Mouse (Mus musculus) layer of hippocampus, adult 8-10 months (tissue): ENCODE data around the gene Ptprg. TPM values are rescaled to one million over a fixed set of nuclear protein-coding genes. Genes with fewer than 3 reads are reported as not detected.
A peak's percentile ranks its signal among the peaks of the same experiment; 100 is the strongest.

Experiments
- DNase-seq, 2 experiments: peaks; one replicate each; pipeline ENCODE4 v3.0.0; 2022; ENCODE audit warnings: low spot score in 2 of 2
- total RNA-seq, 4 experiments: library from RNA; stranded (reverse); gene quantifications; 2 replicates each; pipeline ENCODE4 v1.2.4; 2022

Gene Ptprg
- total RNA-seq, 4 experiments from 2014 or later: 88.2 to 105 (median 94.3) TPM

GRCm38 (mm10) chr14:12132046-12132615, 578.8 kb downstream of the Ptprg start:
- DNase-seq: no peak

GRCm38 (mm10) chr14:12133163-12133562, 579.8 kb downstream of the Ptprg start:
- DNase-seq: no peak

GRCm38 (mm10) chr14:12134504-12134903, 581.2 kb downstream of the Ptprg start:
- DNase-seq: no peak

GRCm38 (mm10) chr14:12136536-12136935, 583.2 kb downstream of the Ptprg start:
- DNase-seq: no peak

- DNase-seq: peak; percentile 45 to 52
These were observed 586.5 kb downstream of the Ptprg start for GRCm38 (mm10) chr14:12139643-12140481.

- DNase-seq: no peak
These were observed 590.7 kb downstream of the Ptprg start for GRCm38 (mm10) chr14:12143941-12144485.

GRCm38 (mm10) chr14:12145919-12146318, 592.6 kb downstream of the Ptprg start:
- no peak for DNase-seq

DNA sequence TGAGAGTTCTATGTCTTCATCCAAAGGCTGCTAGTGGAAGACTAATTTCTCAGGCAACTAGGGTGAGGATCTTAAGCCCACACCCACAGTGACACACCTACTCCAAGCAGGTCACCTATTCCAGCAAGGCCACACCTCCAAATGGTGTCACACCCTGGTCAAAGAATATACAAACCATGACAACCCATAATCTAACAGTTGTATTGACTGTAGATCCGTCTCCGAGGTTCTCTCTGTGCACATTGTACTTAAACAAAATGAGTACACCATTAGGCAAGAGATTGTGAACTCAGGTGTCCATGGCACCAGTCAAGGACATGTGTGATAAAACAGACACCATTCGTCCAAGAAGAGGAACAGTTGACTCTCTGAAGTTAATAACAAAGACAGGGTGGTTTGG, 596.2 kb downstream of the Ptprg start:
- DNase-seq: no peak

GRCm38 (mm10) chr14:12151927-12152326, 598.6 kb downstream of the Ptprg start:
- DNase-seq: peak; percentile 47 to 76

- no peak for DNase-seq
These were observed 599.4 kb downstream of the Ptprg start for GRCm38 (mm10) chr14:12152748-12153147.

DNA sequence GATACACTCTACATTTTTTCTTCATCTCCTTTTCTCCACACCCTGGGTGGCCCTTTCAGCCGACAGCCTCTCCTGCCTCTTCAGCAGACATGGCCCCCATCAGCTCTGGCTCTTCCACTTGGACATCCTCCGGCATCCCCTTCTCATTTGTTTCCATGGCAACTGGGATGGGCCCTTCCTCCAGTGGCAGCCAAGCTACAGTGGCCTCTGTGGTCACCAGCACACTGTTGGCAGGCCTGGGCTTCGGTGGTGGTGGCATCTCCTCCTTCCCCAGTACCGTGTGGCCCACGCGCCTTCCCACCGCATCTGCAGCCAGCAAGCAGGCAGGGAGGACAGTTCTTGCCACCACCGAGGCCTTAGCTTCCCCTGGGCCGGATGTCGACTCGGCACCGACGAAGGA, 600.3 kb downstream of the Ptprg start:
- DNase-seq: no peak

DNA sequence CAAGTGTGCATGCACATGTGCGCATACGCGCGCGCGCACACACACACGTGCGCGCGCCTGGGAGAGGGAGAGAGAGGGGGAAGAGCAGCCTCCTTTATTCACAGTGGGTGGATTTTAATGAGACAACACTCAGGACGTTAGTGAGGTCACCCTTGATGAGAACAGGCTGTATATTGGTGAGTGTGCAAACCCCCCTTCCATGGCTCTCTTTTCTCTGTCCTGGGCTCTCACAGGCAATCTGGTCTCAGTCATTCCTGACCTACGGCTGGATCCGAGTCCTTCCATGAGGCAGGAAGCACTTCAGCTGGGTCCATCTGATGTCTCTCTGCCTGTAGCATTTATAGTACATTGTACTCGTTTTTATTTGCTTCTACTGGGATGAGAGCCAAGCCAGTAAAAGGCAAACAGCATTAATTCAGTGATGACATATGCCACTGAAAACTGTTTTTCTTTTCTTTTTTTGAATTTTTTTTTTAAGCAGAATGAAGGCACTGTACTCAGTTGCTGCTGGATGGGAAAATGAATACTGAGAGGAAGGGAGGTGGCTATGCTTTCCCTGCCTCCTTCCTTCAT, 608.5 kb downstream of the Ptprg start:
- peak; percentile 21 to 39 for DNase-seq

GRCm38 (mm10) chr14:12162331-12162854, 609.1 kb downstream of the Ptprg start:
- DNase-seq: no peak

DNA sequence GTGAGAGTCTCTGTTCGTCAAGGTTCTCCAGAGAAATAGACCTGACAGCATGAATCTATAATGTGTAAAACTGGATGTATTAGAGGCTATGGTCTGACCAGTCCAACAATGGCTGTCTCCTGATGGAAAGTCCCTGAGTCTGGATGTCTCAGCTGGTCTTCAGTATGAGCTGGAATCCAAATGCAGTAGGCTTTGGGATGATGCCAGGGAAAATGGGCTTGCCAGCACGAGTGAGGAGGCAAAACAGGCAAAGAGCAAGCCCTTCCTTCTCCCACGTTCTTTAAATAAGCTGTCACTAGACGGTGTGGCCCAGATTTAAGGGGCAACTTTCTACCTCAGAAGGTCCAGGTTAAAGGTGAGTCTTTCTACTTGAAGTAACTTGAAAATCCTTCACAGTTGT, 609.9 kb downstream of the Ptprg start:
- no peak for DNase-seq

GRCm38 (mm10) chr14:12167215-12167614, 613.9 kb downstream of the Ptprg start:
- no peak for DNase-seq

DNA sequence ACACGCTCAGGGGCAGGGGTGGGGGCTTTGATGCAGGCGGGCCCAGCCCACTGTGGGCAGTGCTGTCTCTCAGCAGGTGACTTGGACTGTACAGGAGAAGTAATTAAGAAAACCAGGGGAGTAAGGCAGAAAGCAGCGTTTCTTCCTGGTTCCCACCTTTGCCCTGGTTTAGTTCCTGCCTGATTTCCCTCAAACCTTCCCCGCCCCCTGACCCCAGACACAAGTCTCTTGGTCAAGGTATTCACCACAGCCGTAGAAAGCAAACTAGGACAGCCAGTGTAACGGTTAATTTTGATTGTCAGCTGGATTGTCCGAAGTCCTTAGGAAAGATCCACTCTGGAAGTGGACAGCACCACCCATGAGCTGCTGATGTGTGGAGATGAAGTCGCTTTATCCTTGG, 614.3 kb downstream of the Ptprg start:
- no peak for DNase-seq

DNA sequence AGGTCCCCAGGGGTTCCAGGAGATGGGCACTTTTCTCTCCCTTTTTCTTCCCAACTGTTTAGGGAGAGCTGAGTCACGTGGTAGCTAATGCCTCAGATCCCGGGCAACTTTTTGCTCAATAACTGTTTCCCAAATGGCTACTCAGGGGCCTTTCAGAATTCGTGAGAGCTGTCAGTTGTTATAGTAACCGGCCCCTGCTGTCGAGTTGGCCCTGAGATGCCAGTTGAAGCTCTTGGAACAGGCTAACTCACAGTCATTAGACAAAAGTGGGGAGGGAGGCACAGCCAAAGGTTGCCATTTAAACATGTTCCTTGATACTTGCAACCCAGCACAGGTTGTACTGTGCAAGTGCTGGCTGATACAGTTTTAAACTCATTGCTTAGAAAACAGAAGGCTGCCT, 624.1 kb downstream of the Ptprg start:
- peak; percentile 41 to 52 for DNase-seq

GRCm38 (mm10) chr14:12178645-12179044, 625.3 kb downstream of the Ptprg start:
- DNase-seq: no peak

DNA sequence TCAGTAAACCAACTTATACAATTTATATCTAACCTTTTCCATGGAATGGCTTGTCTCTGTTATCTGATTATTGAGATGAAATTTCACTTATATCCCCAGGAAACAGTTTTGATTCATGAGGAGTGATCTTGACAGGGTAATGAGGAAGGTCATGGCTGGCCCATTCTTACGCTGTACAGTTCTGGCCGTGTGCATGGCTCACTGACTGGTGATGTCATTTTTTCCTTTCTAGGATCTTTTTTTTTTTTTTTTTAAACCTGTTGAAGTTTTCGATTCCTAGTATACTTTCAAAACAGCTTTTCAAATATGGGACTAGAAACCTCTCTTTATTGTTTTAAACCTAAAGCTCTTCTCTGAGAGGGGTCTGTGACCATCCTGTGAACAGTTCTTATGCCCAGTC, 626.8 kb downstream of the Ptprg start:
- DNase-seq: no peak

- peak; percentile 54 to 63 for DNase-seq
These were observed 631.7 kb downstream of the Ptprg start for GRCm38 (mm10) chr14:12185040-12185439.

DNA sequence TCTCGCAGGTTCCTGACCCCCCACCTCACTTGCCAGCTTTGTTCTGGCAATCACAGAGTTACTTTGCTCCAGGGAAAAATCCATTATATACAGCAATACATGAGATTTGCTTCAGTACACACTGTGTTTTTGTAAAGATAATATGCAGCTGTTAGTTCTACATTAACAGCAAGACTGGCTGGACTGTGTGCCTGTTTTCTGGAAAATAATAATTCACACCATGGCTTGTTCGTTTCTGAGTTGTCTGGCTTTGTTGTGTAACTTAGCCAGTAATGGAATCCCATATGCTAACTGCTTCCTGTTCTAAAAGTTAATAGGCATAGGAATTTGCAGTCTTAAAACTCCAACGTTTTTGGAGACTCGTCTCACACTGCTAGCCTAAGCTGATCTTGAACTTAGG, 635.0 kb downstream of the Ptprg start:
- no peak for DNase-seq

DNA sequence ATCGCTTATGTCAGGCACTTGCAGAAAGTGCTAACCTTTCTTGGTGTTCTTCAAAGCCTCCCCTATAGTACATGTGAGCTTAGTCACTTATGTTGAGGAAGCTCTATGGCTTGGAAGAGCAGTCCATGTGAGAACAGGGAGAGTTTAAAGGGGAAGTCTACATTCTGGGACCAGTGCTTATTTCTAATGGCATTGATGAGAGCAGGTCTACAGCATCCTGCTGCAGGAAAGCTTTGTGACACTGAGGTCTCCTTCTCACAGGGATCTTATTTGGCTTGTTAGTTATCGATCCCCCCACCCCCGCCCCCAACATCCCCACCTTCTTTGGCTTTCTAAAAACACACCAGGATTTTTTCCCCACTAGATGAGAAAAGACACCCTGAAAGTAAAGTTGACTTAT, 635.9 kb downstream of the Ptprg start:
- DNase-seq: no peak
